Comparison of ENCODE assay signal across 10 mouse cellular contexts in genomic region chr11:111442257-111442656, GRCm38 (mm10).
"Had no signal": no experiment of that assay in that cellular context is flagged by ENCODE, and none has a peak within 500 bp of the region (broad histone marks: within the 10 kb centered on the region; RNA-seq: fewer than 3 reads in every experiment).

No protein-coding gene starts in this region.

- DNase-seq: lung, adult 18-20 months; lung, embryonic 14.5 days; lung, postnatal 10 days; lung, postnatal 36 days; right cerebral cortex, postnatal 14 days; thymus, adult 2 months; thymus, postnatal 25 days; thymus, postnatal 4 days had no signal

- ATAC-seq: midbrain, embryonic 13.5 days; midbrain, embryonic 15.5 days had no signal
